ENCODE assay signal across 9 mouse cellular contexts in the genomic region with DNA sequence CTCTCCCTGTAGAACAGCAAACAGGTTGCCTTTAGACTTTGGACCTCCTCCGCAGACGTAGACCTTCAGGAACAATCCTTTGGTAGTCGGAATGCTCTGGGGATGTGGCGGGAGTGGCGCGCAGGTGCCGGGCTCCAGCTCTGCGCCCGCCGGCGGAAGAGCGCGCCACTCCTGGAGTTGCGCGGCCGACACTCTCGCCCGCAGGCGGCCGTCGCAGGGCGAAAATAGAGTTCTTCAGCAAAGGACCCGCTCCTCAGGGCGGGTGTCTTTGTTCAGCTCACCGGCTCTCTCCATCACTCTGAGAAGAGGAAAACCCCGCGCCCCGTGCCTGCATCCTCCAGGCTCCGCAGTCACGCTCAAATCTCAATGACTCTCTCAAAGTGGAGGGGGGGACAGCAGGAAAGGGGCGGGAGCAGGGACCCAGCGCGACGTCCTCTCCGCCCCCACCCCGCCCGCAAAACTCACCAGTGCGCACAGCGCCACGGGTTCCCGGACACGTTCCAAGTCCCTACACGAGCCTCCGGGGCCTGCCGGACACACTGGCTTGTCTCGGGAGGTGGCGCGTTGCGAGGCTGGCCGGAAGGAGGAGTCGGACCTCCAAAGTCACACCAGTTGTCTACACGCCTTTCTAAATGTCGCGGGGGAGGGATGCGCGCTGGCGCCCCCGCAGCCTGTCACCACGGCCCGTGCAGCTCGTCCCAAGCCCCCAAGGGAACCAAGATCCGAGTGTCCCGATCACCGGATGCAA. TPM values are rescaled to one million over a fixed set of nuclear protein-coding genes. Genes with fewer than 3 reads are reported as not detected.
A peak's percentile ranks its signal among the peaks of the same experiment; 100 is the strongest.
DNase-seq lines count a peak whose midpoint lies in the region; ATAC-seq and TF ChIP-seq lines count a peak whose summit lies in the region.
"Had no signal": no experiment of that assay in that cellular context is flagged by ENCODE, and none has a peak within 500 bp of the region (broad histone marks: within the 10 kb centered on the region; RNA-seq: fewer than 3 reads in every experiment).

No protein-coding gene starts in this region.

- no peaks in the 10 kb centered on the region for H3K27me3 ChIP-seq in kidney, adult 2 months (replicated peaks; ENCODE audit: control insufficient read depth, insufficient read depth, low read length)
- peaks cover 36% of the 10 kb centered on the region for H3K27me3 ChIP-seq in liver, embryonic 15.5 days

- no peak overlapping the region for H3K9ac ChIP-seq in liver, embryonic 15.5 days

- no peak for ATAC-seq in liver, embryonic 15.5 days (ENCODE audit: insufficient read depth)

- no peak overlapping the region for H3K27ac ChIP-seq in kidney, adult 2 months (ENCODE audit: insufficient read depth, low read depth, low read length)
- H3K27ac ChIP-seq in liver, embryonic 15.5 days (replicated peaks) = no peak overlapping the region

- DNase-seq in lung, adult 2 months = peak; percentile 7
- DNase-seq in lung, postnatal 25 days (ENCODE audit: low spot score) = no peak
- DNase-seq in embryo, embryonic 10.5 days (ENCODE audit: low spot score) = peak; percentile 58
- DNase-seq in gastrocnemius, postnatal 4 days (ENCODE audit: low spot score in 2 of 2) = peak; percentile 51 to 69
- DNase-seq in kidney, adult 2 months = peak; percentile 18
- peak; percentile 28 for DNase-seq in ovary, postnatal 14 days (ENCODE audit: low spot score)
- DNase-seq in spleen, postnatal 14 days (ENCODE audit: low spot score in 2 of 2) = no peak

- H3K9me3 ChIP-seq in liver, embryonic 15.5 days (replicated peaks) = no peaks in the 10 kb centered on the region

- 2% methylated on average over 64 of the region's 64 CpGs for WGBS in lung, adult 2 months
- under 1% methylated on average over 64 of the region's 64 CpGs for WGBS in kidney, adult 2 months
- under 1% methylated on average over 64 of the region's 64 CpGs for WGBS in liver, embryonic 15.5 days (ENCODE audit: insufficient replicate concordance)

- TF ChIP-seq POLR2A in lung, adult 2 months (IDR thresholded peaks at IDR 0.05; ENCODE audit: borderline replicate concordance, extremely low read depth, low read depth, low read length) = no peak
- no peak for TF ChIP-seq POLR2A in kidney, adult 2 months (IDR thresholded peaks at IDR 0.05; ENCODE audit: low read depth, low read length)

- TF ChIP-seq CTCF in lung, adult 2 months (IDR thresholded peaks at IDR 0.05; ENCODE audit: insufficient read depth, low read length) = no peak
- no peak for TF ChIP-seq CTCF in kidney, adult 2 months (conservative IDR thresholded peaks at IDR 0.05; ENCODE audit: insufficient read depth, insufficient read length, low read depth, low read length)

- no peaks in the 10 kb centered on the region for H3K36me3 ChIP-seq in kidney, adult 2 months (ENCODE audit: control insufficient read depth, insufficient read depth, low read length)
- H3K36me3 ChIP-seq in liver, embryonic 15.5 days (replicated peaks) = no peaks in the 10 kb centered on the region
- H3K36me3 ChIP-seq: G1E had no signal

- H3K4me2 ChIP-seq in liver, embryonic 15.5 days = peak overlapping the region; percentile 37

- no peaks in the 10 kb centered on the region for H3K4me1 ChIP-seq in lung, adult 2 months (ENCODE audit: control insufficient read depth, insufficient read depth, low read length)
- H3K4me1 ChIP-seq in kidney, adult 2 months (ENCODE audit: control insufficient read depth, insufficient read depth, low read length) = no peaks in the 10 kb centered on the region
- H3K4me1 ChIP-seq in liver, embryonic 15.5 days (replicated peaks) = no peaks in the 10 kb centered on the region

- peak overlapping the region; percentile 36 for H3K4me3 ChIP-seq in lung, adult 2 months (replicated peaks; ENCODE audit: extremely low read depth, low read depth, low read length)
- peak overlapping the region; percentile 47 for H3K4me3 ChIP-seq in kidney, adult 2 months (ENCODE audit: insufficient read depth, low read depth, low read length)
- peak overlapping the region; percentile 22; the same call in 1 of the 2 replicates for H3K4me3 ChIP-seq in liver, embryonic 15.5 days (replicated peaks)

RNA-seq across cellular contexts. Expression of gene Galnt17, which starts 1.2 kb away (rescaled TPM):
- polyA plus RNA-seq in lung, adult 2 months (2012; rRNA removed) = 1.6 and 2.5 TPM in 2 replicates
- 10 to 100 TPM; 28.2 to 31.5 TPM for total RNA-seq in gastrocnemius, postnatal 4 days (2021)
- polyA plus RNA-seq in kidney, adult 2 months (2012; rRNA removed) = 0.50 and 0.64 TPM in 2 replicates
- polyA plus RNA-seq in liver, embryonic 15.5 days (2015; fragmentation: Nextera tagmentation; extraction: Ambion mirVana) = 0.08 and 0.09 TPM in 2 replicates
- polyA plus RNA-seq: G1E had no signal

Comparison
In these comparisons a context has a peak if more than half of its experiments do, and no peak if none do; other contexts are left out.
1. DNase-seq: peak in lung, adult 2 months (single experiment), embryo, embryonic 10.5 days (single experiment), gastrocnemius, postnatal 4 days (2 of 2), kidney, adult 2 months (single experiment) and ovary, postnatal 14 days (single experiment); none in lung, postnatal 25 days (single experiment) and spleen, postnatal 14 days (0 of 2).
2. Peak in every context shown above with its lines, with median percentiles within 50 percentile points of each other: H3K4me3 ChIP-seq.